Comparison of ENCODE assay signal across 8 mouse cellular contexts in the genomic region with DNA sequence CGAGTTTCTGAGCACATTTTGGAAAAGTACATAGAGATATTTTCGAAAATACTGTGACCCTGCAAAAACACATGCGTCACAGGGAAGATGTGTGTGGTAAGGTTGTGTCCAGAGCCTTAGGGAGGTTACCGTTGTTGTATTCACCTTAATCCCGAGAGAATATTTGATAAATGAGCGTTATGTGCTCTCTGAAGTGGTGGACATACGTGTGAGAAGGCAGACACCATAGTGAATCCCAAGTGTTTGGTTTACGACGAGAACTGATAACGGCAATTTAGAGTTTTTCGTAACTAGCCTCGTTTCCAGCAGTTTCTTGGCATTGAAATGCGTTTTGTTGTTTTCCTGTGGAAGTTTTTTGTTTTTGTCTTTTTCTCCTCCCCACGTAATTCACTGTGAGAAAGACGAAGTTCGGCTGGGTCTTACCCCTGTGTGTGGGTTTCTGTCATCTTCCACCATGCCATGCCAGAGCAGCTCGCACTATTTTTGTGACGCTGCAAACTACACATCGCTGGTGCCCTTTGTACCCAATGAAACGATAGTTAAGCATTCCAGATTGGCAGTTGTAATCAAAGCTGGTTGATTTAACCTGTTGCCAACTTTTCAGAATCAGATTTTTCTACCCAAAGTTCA. TPM values are rescaled to one million over a fixed set of nuclear protein-coding genes. Genes with fewer than 3 reads are reported as not detected.
DNase-seq lines count a peak whose midpoint lies in the region; ATAC-seq and TF ChIP-seq lines count a peak whose summit lies in the region.

No protein-coding gene starts in this region.

- peaks cover 34% of the 10 kb centered on the region for H3K36me3 ChIP-seq in lung, embryonic 15.5 days
- H3K36me3 ChIP-seq in heart, embryonic 16.5 days (ENCODE audit: control insufficient read depth, insufficient read depth), result peaks cover 22% of the 10 kb centered on the region
- H3K36me3 ChIP-seq in liver, embryonic 13.5 days, result peaks cover 37% of the 10 kb centered on the region
- peaks cover 18% of the 10 kb centered on the region for H3K36me3 ChIP-seq in stomach, embryonic 15.5 days

- no peak for TF ChIP-seq POLR2A in bone marrow macrophage, adult 2 months (IDR thresholded peaks at IDR 0.05; ENCODE audit: borderline replicate concordance, low read depth, low read length)

- peak overlapping the region; percentile 85 for H3K9ac ChIP-seq in lung, embryonic 15.5 days
- peak overlapping the region; percentile 97 for H3K9ac ChIP-seq in heart, embryonic 16.5 days (ENCODE audit: low read length)
- peak overlapping the region; percentile 98 for H3K9ac ChIP-seq in liver, embryonic 13.5 days
- H3K9ac ChIP-seq in stomach, embryonic 15.5 days, result peak overlapping the region; percentile 71

- peak overlapping the region; percentile 76 for H3K4me2 ChIP-seq in lung, embryonic 15.5 days
- H3K4me2 ChIP-seq in heart, embryonic 16.5 days (ENCODE audit: low read depth, low read length), result peak overlapping the region; percentile 76
- peak overlapping the region; percentile 87 for H3K4me2 ChIP-seq in liver, embryonic 13.5 days
- H3K4me2 ChIP-seq in stomach, embryonic 15.5 days, result peak overlapping the region; percentile 66

- TF ChIP-seq CTCF in bone marrow macrophage, adult 2 months (IDR thresholded peaks at IDR 0.05; ENCODE audit: low read depth, low read length), result no peak

- no peaks in the 10 kb centered on the region for H3K9me3 ChIP-seq in lung, embryonic 15.5 days
- no peaks in the 10 kb centered on the region for H3K9me3 ChIP-seq in heart, embryonic 16.5 days (replicated peaks; ENCODE audit: control insufficient read depth, low read length)
- H3K9me3 ChIP-seq in liver, embryonic 13.5 days (replicated peaks), result no peaks in the 10 kb centered on the region
- no peaks in the 10 kb centered on the region for H3K9me3 ChIP-seq in stomach, embryonic 15.5 days

- 2% methylated on average over 20 of the region's 20 CpGs for WGBS in lung, embryonic 15.5 days
- 2% methylated on average over 20 of the region's 20 CpGs for WGBS in heart, embryonic 16.5 days
- WGBS in liver, embryonic 13.5 days (ENCODE audit: insufficient replicate concordance), result 1% methylated on average over 20 of the region's 20 CpGs
- 4% methylated on average over 20 of the region's 20 CpGs for WGBS in stomach, embryonic 15.5 days

- DNase-seq in lung, postnatal 4 days, result no peak
- DNase-seq in liver, embryonic 13.5 days, result no peak
- DNase-seq in layer of hippocampus, postnatal 36 days, result no peak
- DNase-seq in testis, postnatal 10 days (ENCODE audit: low spot score), result no peak

- no peaks in the 10 kb centered on the region for H3K27me3 ChIP-seq in lung, embryonic 15.5 days
- no peaks in the 10 kb centered on the region for H3K27me3 ChIP-seq in heart, embryonic 16.5 days (ENCODE audit: control insufficient read depth, insufficient read depth, low read length)
- H3K27me3 ChIP-seq in liver, embryonic 13.5 days, result no peaks in the 10 kb centered on the region
- no peaks in the 10 kb centered on the region for H3K27me3 ChIP-seq in stomach, embryonic 15.5 days (replicated peaks)

- ATAC-seq in lung, embryonic 15.5 days (ENCODE audit: borderline replicate concordance, extremely low read depth, low FRiP score, low TSS enrichment), result no peak
- ATAC-seq in heart, embryonic 16.5 days (replicated peaks; ENCODE audit: extremely low read depth, insufficient read depth, low FRiP score), result no peak
- no peak for ATAC-seq in liver, embryonic 13.5 days (ENCODE audit: low read depth)
- ATAC-seq in stomach, embryonic 15.5 days (ENCODE audit: insufficient read depth, low FRiP score, low read depth), result no peak

- peak overlapping the region; percentile 92 for H3K27ac ChIP-seq in lung, embryonic 15.5 days
- H3K27ac ChIP-seq in bone marrow macrophage, adult 2 months (ENCODE audit: insufficient read depth, low read depth, low read length), result peak overlapping the region; percentile 3; the same call in 1 of the 2 replicates
- H3K27ac ChIP-seq in heart, embryonic 16.5 days (ENCODE audit: low read length), result peak overlapping the region; percentile 95
- peak overlapping the region; percentile 93 for H3K27ac ChIP-seq in liver, embryonic 13.5 days
- H3K27ac ChIP-seq in stomach, embryonic 15.5 days, result peak overlapping the region; percentile 95

- peaks cover 38% of the 10 kb centered on the region for H3K4me1 ChIP-seq in lung, embryonic 15.5 days
- peaks cover 12% of the 10 kb centered on the region for H3K4me1 ChIP-seq in bone marrow macrophage, adult 2 months (ENCODE audit: control insufficient read depth, insufficient read depth, low read length)
- peaks cover 15% of the 10 kb centered on the region for H3K4me1 ChIP-seq in heart, embryonic 16.5 days (ENCODE audit: control insufficient read depth, insufficient read depth, low read length)
- peaks cover 54% of the 10 kb centered on the region for H3K4me1 ChIP-seq in liver, embryonic 13.5 days (replicated peaks)
- peaks cover 5% of the 10 kb centered on the region for H3K4me1 ChIP-seq in stomach, embryonic 15.5 days

- H3K4me3 ChIP-seq in lung, embryonic 15.5 days, result peak overlapping the region; percentile 94
- H3K4me3 ChIP-seq in bone marrow macrophage, adult 2 months (ENCODE audit: insufficient read depth, low read length), result peak overlapping the region; percentile 70
- H3K4me3 ChIP-seq in heart, embryonic 16.5 days (ENCODE audit: low read length), result peak overlapping the region; percentile 93
- H3K4me3 ChIP-seq in liver, embryonic 13.5 days (replicated peaks), result peak overlapping the region; percentile 94
- peak overlapping the region; percentile 79 for H3K4me3 ChIP-seq in stomach, embryonic 15.5 days (replicated peaks)

RNA-seq across cellular contexts. Expression of gene Sod1, which starts 1.0 kb away (rescaled TPM):
- 1,192 and 1,274 TPM in 2 replicates for polyA plus RNA-seq in lung, embryonic 15.5 days (2015; fragmentation: Nextera tagmentation; extraction: Ambion mirVana)
- polyA plus RNA-seq in bone marrow macrophage, adult 2 months (2012; ENCODE audit: insufficient read depth, insufficient read length, missing spikeins), result 892 and 932 TPM in 2 replicates
- polyA plus RNA-seq in heart, embryonic 16.5 days (2015; fragmentation: Nextera tagmentation; extraction: Ambion mirVana), result 765 and 884 TPM in 2 replicates
- polyA plus RNA-seq in liver, embryonic 13.5 days (2015; fragmentation: Nextera tagmentation; extraction: Ambion mirVana), result 1,329 and 1,400 TPM in 2 replicates
- 1,122 and 1,160 TPM in 2 replicates for polyA plus RNA-seq in stomach, embryonic 15.5 days (2015; fragmentation: Nextera tagmentation; extraction: Ambion mirVana)
- 100 to 1,000 TPM; 373 to 389 TPM for total RNA-seq in layer of hippocampus, postnatal 36 days (2021)

Comparison
In these comparisons a context has a peak if more than half of its experiments do, and no peak if none do; other contexts are left out.
1. H3K27ac ChIP-seq: peak in every context shown above with its lines; median percentile 95 in heart, embryonic 16.5 days; 95 in stomach, embryonic 15.5 days; 93 in liver, embryonic 13.5 days; 92 in lung, embryonic 15.5 days; 3 in bone marrow macrophage, adult 2 months.